Mouse (Mus musculus): ENCODE measurements around the gene Wfdc1. TPM values are rescaled to one million over a fixed set of nuclear protein-coding genes. Genes with fewer than 3 reads are reported as not detected.

Gene Wfdc1
- polyA plus RNA-seq (2016; fragmentation: Nextera tagmentation; extraction: Ambion mirVana): 20.5 and 32.9 TPM in 2 replicates

DNA sequence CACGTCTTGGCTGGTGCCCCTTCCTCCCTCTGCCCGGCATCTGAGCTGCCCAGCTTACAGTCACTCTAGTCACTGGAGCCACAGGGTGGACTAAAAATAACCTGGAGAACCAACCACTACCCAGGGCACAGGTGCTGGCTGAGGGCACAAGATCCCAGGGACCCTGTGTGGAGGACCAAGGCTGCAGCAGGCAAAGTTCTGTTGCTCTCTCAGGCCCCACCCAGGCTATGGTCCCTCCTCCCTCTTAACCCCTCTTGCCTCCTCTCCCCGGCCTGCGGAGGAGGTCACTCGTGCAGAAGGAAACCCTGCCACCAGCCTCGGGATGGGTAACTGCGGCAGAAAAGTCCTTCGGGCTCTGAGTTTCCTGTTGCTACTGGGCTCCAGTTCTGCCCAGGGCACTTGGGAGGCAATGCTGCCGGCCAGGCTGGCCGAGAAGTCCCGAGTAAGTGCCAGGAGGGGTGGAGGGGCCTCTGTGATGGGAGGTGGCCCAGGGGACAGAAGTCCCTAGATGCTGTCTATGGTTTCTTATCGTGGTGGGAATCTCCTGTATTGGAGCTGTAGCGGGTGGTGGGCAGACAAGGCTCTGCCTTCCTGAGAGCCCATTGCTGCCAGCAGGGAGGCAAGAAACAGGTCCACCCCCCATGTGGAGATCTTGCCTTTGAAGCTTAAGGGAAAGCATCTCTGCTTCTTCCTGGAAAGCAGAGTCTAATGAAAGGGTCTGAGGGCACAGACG lies at the start of gene Wfdc1:
Gene Wfdc1, plus strand, starts transcription at position 147 of the 733 bp plus-strand sequence.
- Histone ChIP-seq H3K4me1 (peaks cover 90% of the 10 kb centered on the region), H3K36me3 (no peaks in the 10 kb centered on the region), H3K9me3 (replicated peaks) (no peaks in the 10 kb centered on the region), H3K27ac (replicated peaks) (peak within 1 kb of the TSS; percentile 80), H3K27me3 (ENCODE audit: low read depth, poor library complexity, severe bottlenecking) (peaks cover 13% of the 10 kb centered on the region), H3K4me3 (peak within 1 kb of the TSS; percentile 41)
- peak; percentile 39 for DNase-seq (ENCODE audit: low spot score)
- 17% methylated on average over 14 of the region's 14 CpGs for WGBS

- DNase-seq (ENCODE audit: low spot score): no peak
- Histone ChIP-seq H3K4me3 (no peak overlapping the region), H3K9me3 (replicated peaks) (no peaks in the 10 kb centered on the region), H3K36me3 (no peaks in the 10 kb centered on the region), H3K27me3 (ENCODE audit: low read depth, poor library complexity, severe bottlenecking) (0 out of 2 replicates have a peak, but pooled peaks cover 5% of the 10 kb centered on the region), H3K27ac (replicated peaks) (no peak overlapping the region), H3K4me1 (peaks cover 30% of the 10 kb centered on the region)
- 92% methylated on average over 4 of the region's 4 CpGs for WGBS
Measured at GRCm38 (mm10) chr8:119616811-119617210, 49.4 kb upstream of the Wfdc1 start.

GRCm38 (mm10) chr8:119617586-119617985 lies 48.6 kb upstream of the Wfdc1 start:
- H3K27me3 ChIP-seq (ENCODE audit: low read depth, poor library complexity, severe bottlenecking): 0 out of 2 replicates have a peak, but pooled peaks cover 5% of the 10 kb centered on the region
- no peak for DNase-seq (ENCODE audit: low spot score)
- H3K4me3 ChIP-seq: no peak overlapping the region
- peaks cover 32% of the 10 kb centered on the region for H3K4me1 ChIP-seq
- no peak overlapping the region for H3K27ac ChIP-seq (replicated peaks)
- H3K9me3 ChIP-seq (replicated peaks): no peaks in the 10 kb centered on the region
- H3K36me3 ChIP-seq: no peaks in the 10 kb centered on the region
- WGBS: 83% methylated on average over 5 of the region's 5 CpGs

DNA sequence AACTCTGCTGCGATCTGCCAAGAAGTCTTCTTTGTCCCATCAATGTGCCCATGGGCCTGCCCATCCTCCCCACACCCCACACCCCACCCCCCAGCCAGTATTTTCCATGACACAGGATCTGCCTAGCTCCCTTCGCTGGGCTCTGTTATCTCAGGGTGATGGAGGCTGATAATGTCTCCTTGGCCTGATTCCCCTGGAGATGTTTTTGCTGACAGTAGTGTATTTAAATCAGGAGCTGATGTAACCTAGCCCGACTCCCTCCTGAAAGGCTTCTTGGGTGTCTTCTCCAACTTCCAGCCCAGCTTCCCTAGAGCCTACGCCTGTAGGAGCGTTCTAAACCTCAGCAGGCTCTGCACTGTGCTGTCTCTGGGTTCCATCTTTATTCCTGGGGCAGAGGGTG lies 47.3 kb upstream of the Wfdc1 start:
- H3K36me3 ChIP-seq: no peaks in the 10 kb centered on the region
- 0 out of 2 replicates have a peak, but pooled peaks cover 5% of the 10 kb centered on the region for H3K27me3 ChIP-seq (ENCODE audit: low read depth, poor library complexity, severe bottlenecking)
- DNase-seq (ENCODE audit: low spot score): no peak
- peaks cover 32% of the 10 kb centered on the region for H3K4me1 ChIP-seq
- H3K27ac ChIP-seq (replicated peaks): no peak overlapping the region
- WGBS: 81% methylated on average over 5 of the region's 5 CpGs
- no peak overlapping the region for H3K4me3 ChIP-seq
- H3K9me3 ChIP-seq (replicated peaks): no peaks in the 10 kb centered on the region

- H3K27me3 ChIP-seq (ENCODE audit: low read depth, poor library complexity, severe bottlenecking): 0 out of 2 replicates have a peak, but pooled peaks cover 3% of the 10 kb centered on the region
- 77% methylated on average over 6 of the region's 6 CpGs for WGBS
- H3K9me3 ChIP-seq (replicated peaks): no peaks in the 10 kb centered on the region
- no peak for DNase-seq (ENCODE audit: low spot score)
- peaks cover 24% of the 10 kb centered on the region for H3K4me1 ChIP-seq
- H3K36me3 ChIP-seq: no peaks in the 10 kb centered on the region
- no peak overlapping the region for H3K4me3 ChIP-seq
- no peak overlapping the region for H3K27ac ChIP-seq (replicated peaks)
Measured at GRCm38 (mm10) chr8:119620116-119620840, 45.9 kb upstream of the Wfdc1 start.

DNA sequence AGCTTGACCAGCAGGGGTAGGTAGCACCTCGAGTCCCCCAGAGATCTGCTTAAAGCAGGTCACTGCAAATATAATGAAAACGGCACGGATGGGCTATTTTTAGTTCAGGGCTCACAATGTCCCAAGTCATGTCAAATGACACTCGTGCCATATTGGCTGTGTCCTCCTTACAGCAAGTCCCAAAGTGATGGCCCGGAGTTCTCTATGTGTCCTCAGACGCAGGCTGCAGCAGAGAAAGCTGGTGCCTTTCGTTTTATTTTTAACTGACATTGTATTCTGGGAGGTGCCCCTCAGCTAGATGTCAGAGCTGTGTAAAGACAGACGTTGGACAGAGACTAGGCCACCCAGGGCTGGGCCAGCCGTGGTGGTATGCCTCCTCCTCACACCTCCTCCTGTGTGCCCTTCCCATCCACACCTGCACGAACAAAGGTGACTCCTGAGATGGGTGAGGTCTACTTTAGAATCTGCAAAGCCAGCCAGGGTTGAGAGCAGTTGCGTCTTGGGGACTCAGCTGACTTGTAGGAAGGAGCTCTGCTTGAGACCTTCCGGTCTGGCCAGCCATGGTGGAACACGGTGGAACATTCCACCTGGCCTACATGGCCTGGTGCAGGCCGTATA lies 45.2 kb upstream of the Wfdc1 start:
- Histone ChIP-seq H3K36me3 (no peaks in the 10 kb centered on the region), H3K27me3 (ENCODE audit: low read depth, poor library complexity, severe bottlenecking) (no peaks in the 10 kb centered on the region), H3K9me3 (replicated peaks) (no peaks in the 10 kb centered on the region), H3K4me3 (no peak overlapping the region), H3K27ac (replicated peaks) (no peak overlapping the region), H3K4me1 (peaks cover 26% of the 10 kb centered on the region; the same call in 1 of the 2 replicates)
- 90% methylated on average over 14 of the region's 14 CpGs for WGBS
- DNase-seq (ENCODE audit: low spot score): no peak

DNA sequence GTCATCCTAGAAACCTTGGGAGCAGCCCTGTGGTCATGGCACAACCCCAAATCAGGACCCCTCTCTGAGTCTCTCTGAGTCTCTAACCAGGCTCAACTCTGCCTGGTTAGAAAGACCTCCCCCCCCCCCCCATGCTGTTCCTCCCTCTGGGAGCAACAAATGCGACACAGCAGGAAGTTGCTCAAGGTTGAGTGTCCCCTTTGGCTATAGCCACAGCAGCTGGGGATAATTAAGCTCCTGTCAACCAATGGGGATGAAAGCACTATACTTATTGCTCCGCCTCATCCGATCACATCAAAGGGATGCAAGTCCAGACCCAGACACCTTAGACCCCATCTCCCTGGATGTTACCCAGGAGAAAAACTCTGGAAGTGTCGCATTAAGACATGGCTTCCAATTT lies 43.6 kb upstream of the Wfdc1 start:
- WGBS: 65% methylated on average over 4 of the region's 4 CpGs
- H3K4me1 ChIP-seq: peaks cover 27% of the 10 kb centered on the region
- H3K27ac ChIP-seq (replicated peaks): no peak overlapping the region
- H3K27me3 ChIP-seq (ENCODE audit: low read depth, poor library complexity, severe bottlenecking): no peaks in the 10 kb centered on the region
- no peaks in the 10 kb centered on the region for H3K36me3 ChIP-seq
- no peak overlapping the region for H3K4me3 ChIP-seq
- DNase-seq (ENCODE audit: low spot score): no peak
- no peaks in the 10 kb centered on the region for H3K9me3 ChIP-seq (replicated peaks)

DNA sequence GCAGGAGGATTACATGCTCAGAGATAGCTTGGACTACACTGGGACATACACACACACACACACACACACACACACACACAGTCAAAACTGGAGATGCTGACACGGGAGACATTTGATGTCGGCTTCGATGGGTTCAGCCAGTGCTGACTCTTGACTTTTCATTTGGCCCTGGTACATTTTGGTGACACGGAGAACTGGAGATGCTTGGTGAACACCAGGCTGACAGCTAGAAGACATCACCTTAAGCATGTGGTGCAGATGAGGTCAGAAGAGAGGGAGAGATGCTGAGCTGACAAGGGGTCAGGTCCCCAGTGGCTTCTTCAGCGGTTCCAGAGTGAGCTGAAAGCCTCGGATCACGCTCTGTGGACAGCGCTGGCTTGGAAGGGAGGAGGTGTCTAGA lies 43.1 kb upstream of the Wfdc1 start:
- no peaks in the 10 kb centered on the region for H3K9me3 ChIP-seq (replicated peaks)
- H3K4me3 ChIP-seq: no peak overlapping the region
- H3K36me3 ChIP-seq: no peaks in the 10 kb centered on the region
- DNase-seq (ENCODE audit: low spot score): no peak
- no peaks in the 10 kb centered on the region for H3K27me3 ChIP-seq (ENCODE audit: low read depth, poor library complexity, severe bottlenecking)
- H3K27ac ChIP-seq (replicated peaks): no peak overlapping the region
- peaks cover 32% of the 10 kb centered on the region for H3K4me1 ChIP-seq
- 89% methylated on average over 8 of the region's 8 CpGs for WGBS

- no peaks in the 10 kb centered on the region for H3K36me3 ChIP-seq
Measured at GRCm38 (mm10) chr8:119623744-119624143, 42.4 kb upstream of the Wfdc1 start.

GRCm38 (mm10) chr8:119624916-119625315 lies 41.2 kb upstream of the Wfdc1 start:
- WGBS: 91% methylated on average over 7 of the region's 7 CpGs
- Histone ChIP-seq H3K36me3 (no peaks in the 10 kb centered on the region), H3K4me1 (peaks cover 30% of the 10 kb centered on the region), H3K9me3 (replicated peaks) (no peaks in the 10 kb centered on the region), H3K27ac (replicated peaks) (no peak overlapping the region; the same call in 1 of the 2 replicates), H3K4me3 (no peak overlapping the region), H3K27me3 (ENCODE audit: low read depth, poor library complexity, severe bottlenecking) (no peaks in the 10 kb centered on the region)
- no peak for DNase-seq (ENCODE audit: low spot score)

More at GRCm38 (mm10) chr8:119623744-119624143, 42.4 kb upstream of the Wfdc1 start:
- no peak overlapping the region for H3K27ac ChIP-seq (replicated peaks)
- no peak for DNase-seq (ENCODE audit: low spot score)
- peaks cover 33% of the 10 kb centered on the region for H3K4me1 ChIP-seq
- 85% methylated on average over 1 of the region's 1 CpGs for WGBS
- H3K9me3 ChIP-seq (replicated peaks): no peaks in the 10 kb centered on the region
- H3K27me3 ChIP-seq (ENCODE audit: low read depth, poor library complexity, severe bottlenecking): no peaks in the 10 kb centered on the region
- no peak overlapping the region for H3K4me3 ChIP-seq

DNA sequence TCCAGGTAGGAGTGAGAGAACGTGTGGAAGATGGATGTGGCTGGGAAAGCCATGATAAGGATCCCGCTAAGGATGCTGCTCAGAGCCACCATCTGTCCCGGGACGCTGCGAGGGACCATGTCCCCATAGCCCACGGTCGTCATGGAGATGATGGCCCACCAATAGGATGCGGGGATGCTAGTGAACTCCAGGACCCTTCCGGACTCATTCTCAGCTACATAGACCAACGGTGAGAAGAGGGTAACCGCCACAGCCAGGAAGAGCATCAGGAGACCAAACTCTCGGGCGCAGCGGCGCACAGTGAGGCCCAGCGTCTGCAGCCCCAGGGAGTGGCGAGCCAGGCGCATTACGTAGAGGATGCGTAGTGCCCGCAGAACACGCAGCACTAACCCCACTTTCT lies 40.4 kb upstream of the Wfdc1 start:
- Histone ChIP-seq H3K27me3 (ENCODE audit: low read depth, poor library complexity, severe bottlenecking) (no peaks in the 10 kb centered on the region), H3K4me1 (peaks cover 31% of the 10 kb centered on the region), H3K4me3 (no peak overlapping the region), H3K36me3 (no peaks in the 10 kb centered on the region), H3K9me3 (replicated peaks) (no peaks in the 10 kb centered on the region), H3K27ac (replicated peaks) (no peak overlapping the region)
- 82% methylated on average over 22 of the region's 22 CpGs for WGBS
- DNase-seq (ENCODE audit: low spot score): no peak

- Histone ChIP-seq H3K4me1 (peaks cover 38% of the 10 kb centered on the region), H3K9me3 (replicated peaks) (no peaks in the 10 kb centered on the region), H3K27ac (replicated peaks) (peak overlapping the region; percentile 58), H3K4me3 (no peak overlapping the region), H3K36me3 (no peaks in the 10 kb centered on the region), H3K27me3 (ENCODE audit: low read depth, poor library complexity, severe bottlenecking) (peaks cover 6% of the 10 kb centered on the region)
- DNase-seq (ENCODE audit: low spot score): no peak
- 92% methylated on average over 7 of the region's 7 CpGs for WGBS
Measured at GRCm38 (mm10) chr8:119627199-119627598, 39.0 kb upstream of the Wfdc1 start.

Data from midbrain, embryonic 10.5 days (tissue).